Mouse (Mus musculus) midbrain, embryonic 11.5 days (tissue): Measurements from ENCODE around the gene Phgr1. TPM values are rescaled to one million over a fixed set of nuclear protein-coding genes. Genes with fewer than 3 reads are reported as not detected.

ENCODE experiments used
- ATAC-seq: fragments of 200-750 bp; cut with Nextera tagmentation; 2 replicates; pipeline ENCODE4 v1.8.0; 2017; ENCODE audit warnings: moderate TSS enrichment, moderate library complexity; ENCODE audit not compliant: low FRiP score
- DNase-seq: peaks from one replicate; pipeline ENCODE4 v3.0.0; 2015; ENCODE audit warnings: low spot score; ENCODE audit errors: missing footprints
- H3K27ac ChIP-seq: fragments of 300-500 bp; sonication (generic); 2 replicates; pipeline ENCODE4 v1.5.1; 2014; ENCODE audit warnings: low read depth, low read length
- H3K27me3 ChIP-seq: fragments of 300-500 bp; sonication (generic); 2 replicates; pipeline ENCODE4 v1.6.1; 2014; ENCODE audit warnings: mild to moderate bottlenecking, low read length, moderate library complexity, mixed read lengths; ENCODE audit not compliant: control insufficient read depth, insufficient read depth
- H3K36me3 ChIP-seq: fragments of 300-500 bp; sonication (generic); 2 replicates; pipeline ENCODE4 v1.6.1; 2014; ENCODE audit warnings: mild to moderate bottlenecking, low read length, moderate library complexity, mixed read lengths; ENCODE audit not compliant: control insufficient read depth, insufficient read depth
- H3K4me1 ChIP-seq: fragments of 300-500 bp; sonication (generic); 2 replicates; pipeline ENCODE4 v1.6.1; 2014; ENCODE audit warnings: low read length; ENCODE audit not compliant: control insufficient read depth, insufficient read depth
- H3K4me2 ChIP-seq: fragments of 300-500 bp; sonication (generic); 2 replicates; pipeline ENCODE4 v1.6.1; 2014; ENCODE audit warnings: mild to moderate bottlenecking, moderate library complexity
- H3K4me3 ChIP-seq: fragments of 300-500 bp; sonication (generic); 2 replicates; pipeline ENCODE4 v1.5.1; 2014; ENCODE audit warnings: low read depth, low read length
- H3K9ac ChIP-seq: fragments of 300-500 bp; sonication (generic); 2 replicates; pipeline ENCODE4 v1.6.1; 2014; ENCODE audit warnings: low read length
- H3K9me3 ChIP-seq: fragments of 300-500 bp; sonication (generic); 2 replicates; pipeline ENCODE4 v1.6.1; 2016; ENCODE audit warnings: low read length; ENCODE audit not compliant: control insufficient read depth
- WGBS: fragments of 180-500 bp; shearing (Covaris S2); extraction: QIAGEN DNeasy Blood & Tissue Kit; methylation state at CpG from one replicate; pipeline ENCODE4 v1.1.7; 2014; 5-methylcytosine and 5-hydroxymethylcytosine counted together
- polyA plus RNA-seq: library from polyadenylated mRNA; unstranded; fragments of >200 nt; fragmentation: Nextera tagmentation; extraction: Ambion mirVana; gene quantifications from 2 replicates; pipeline ENCODE4 v1.2.1, GENCODE M21; 2014

Gene Phgr1
- polyA plus RNA-seq, 1 experiment from 2014 or later = not detected

- no peak for ATAC-seq
- H3K4me2 ChIP-seq = no peak overlapping the region
- H3K4me3 ChIP-seq = no peak overlapping the region
- DNase-seq = peak; percentile 45
- no peaks in the 10 kb centered on the region for H3K9me3 ChIP-seq
- no peak overlapping the region for H3K9ac ChIP-seq
- WGBS = 91% methylated on average over 4 of the region's 4 CpGs
- H3K27ac ChIP-seq = no peak overlapping the region
- H3K27me3 ChIP-seq = no peaks in the 10 kb centered on the region; the same call in 1 of the 2 replicates
- H3K4me1 ChIP-seq = 0 out of 2 replicates have a peak, but pooled peaks cover 2% of the 10 kb centered on the region
- no peaks in the 10 kb centered on the region for H3K36me3 ChIP-seq
Measured at GRCm38 (mm10) chr2:118756103-118756502, 16.5 kb upstream of the Phgr1 start.

DNA sequence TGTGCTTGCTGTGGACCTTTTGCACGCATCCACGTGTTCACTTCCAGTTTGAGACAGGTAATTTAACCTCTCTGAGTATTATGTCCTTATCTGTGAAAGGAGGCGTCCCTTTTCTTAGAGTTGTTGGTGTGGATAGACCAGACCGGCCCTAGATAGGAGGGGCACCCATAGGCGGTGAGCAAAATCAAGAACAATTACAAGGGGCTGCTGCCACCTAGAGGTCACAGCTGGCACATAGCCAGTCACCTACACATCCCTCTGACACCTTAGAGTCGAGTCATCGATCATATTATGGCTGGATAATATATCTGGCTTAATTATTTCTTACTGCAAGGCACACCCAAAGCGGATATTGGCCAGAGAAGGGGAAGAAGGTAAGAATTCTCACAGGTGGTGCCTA, 12.7 kb upstream of the Phgr1 start:
- H3K27me3 ChIP-seq = peaks cover 5% of the 10 kb centered on the region; the same call in 1 of the 2 replicates
- H3K27ac ChIP-seq = no peak overlapping the region
- 8% methylated on average over 8 of the region's 8 CpGs for WGBS
- no peak overlapping the region for H3K4me3 ChIP-seq
- H3K9ac ChIP-seq = no peak overlapping the region
- no peak overlapping the region for H3K4me2 ChIP-seq
- ATAC-seq = peak; percentile 40; the same call in 1 of the 2 replicates
- H3K9me3 ChIP-seq = no peaks in the 10 kb centered on the region
- no peaks in the 10 kb centered on the region for H3K36me3 ChIP-seq
- H3K4me1 ChIP-seq = peaks cover 25% of the 10 kb centered on the region
- peak; percentile 96 for DNase-seq

DNA sequence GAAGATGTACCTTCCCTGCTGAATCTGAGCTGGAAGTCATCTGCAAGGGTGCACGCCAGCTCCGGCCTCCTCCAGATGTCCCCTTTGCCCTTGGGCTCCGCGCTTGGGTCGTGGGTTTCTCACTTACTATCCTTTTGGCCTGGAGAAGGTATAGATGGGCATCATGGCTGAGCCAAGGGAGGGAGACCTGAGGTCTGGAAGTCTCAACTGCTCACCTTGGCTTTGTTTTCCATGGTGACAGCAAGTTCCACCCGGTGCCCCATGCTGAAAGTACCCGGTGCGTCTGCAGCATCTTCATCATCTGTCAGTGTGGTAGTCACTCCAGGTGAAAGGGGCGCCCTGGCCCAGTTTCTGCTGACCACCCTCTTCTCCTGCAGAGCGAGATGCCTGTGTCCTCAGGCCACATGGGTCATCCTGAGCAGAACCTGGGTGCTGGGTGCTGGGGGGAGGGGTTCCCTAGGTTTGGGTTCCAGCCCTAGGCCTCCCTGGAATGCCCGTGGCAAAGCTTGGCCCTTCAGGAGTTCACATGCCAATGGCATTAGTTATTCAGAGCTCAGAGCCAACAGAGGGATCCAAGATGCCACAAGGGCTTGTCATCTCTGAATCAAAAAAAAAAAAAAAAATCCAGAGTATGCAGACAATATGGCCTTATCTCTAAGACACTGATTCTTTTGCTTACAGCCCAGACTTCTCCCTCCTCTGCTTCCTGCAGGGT, 12.1 kb upstream of the Phgr1 start:
- Histone ChIP-seq H3K36me3 (no peaks in the 10 kb centered on the region), H3K4me1 (peaks cover 25% of the 10 kb centered on the region), H3K4me3 (no peak overlapping the region), H3K27ac (no peak overlapping the region), H3K9ac (no peak overlapping the region), H3K4me2 (no peak overlapping the region), H3K9me3 (no peaks in the 10 kb centered on the region), H3K27me3 (peaks cover 5% of the 10 kb centered on the region; the same call in 1 of the 2 replicates)
- WGBS = 85% methylated on average over 11 of the region's 11 CpGs
- no peak for DNase-seq
- ATAC-seq = no peak

DNA sequence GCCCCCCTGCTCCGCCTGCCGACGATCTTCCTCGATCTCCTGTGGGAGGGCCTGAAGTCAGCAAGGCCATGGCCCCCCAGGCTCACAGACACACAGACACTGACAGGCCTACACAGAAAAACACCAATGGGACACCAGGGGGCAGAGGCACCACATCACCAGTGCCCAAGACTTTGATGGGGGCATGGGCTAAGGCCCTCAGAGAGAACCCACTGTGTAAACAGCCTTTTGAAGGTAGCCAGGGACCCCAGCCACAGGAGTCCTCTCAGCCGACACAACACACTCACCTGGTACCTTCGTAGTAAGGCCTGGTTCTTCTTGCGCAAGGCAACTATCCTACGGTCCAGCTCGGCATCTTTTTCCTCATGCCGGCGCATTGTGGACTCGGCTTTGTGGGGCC, 11.2 kb upstream of the Phgr1 start:
- Histone ChIP-seq H3K27me3 (peaks cover 5% of the 10 kb centered on the region; the same call in 1 of the 2 replicates), H3K27ac (no peak overlapping the region), H3K4me1 (peaks cover 25% of the 10 kb centered on the region), H3K4me3 (no peak overlapping the region), H3K36me3 (no peaks in the 10 kb centered on the region), H3K9ac (no peak overlapping the region; the same call in 1 of the 2 replicates), H3K9me3 (no peaks in the 10 kb centered on the region), H3K4me2 (no peak overlapping the region; the same call in 1 of the 2 replicates)
- ATAC-seq = no peak
- WGBS = 88% methylated on average over 12 of the region's 12 CpGs
- DNase-seq = no peak

GRCm38 (mm10) chr2:118761906-118762783, 10.4 kb upstream of the Phgr1 start, which contains the start of gene Ccdc9b:
Ccdc9b (minus strand) TSS chr2:118762661.
- Histone ChIP-seq H3K9me3 (no peaks in the 10 kb centered on the region), H3K27me3 (peaks cover 5% of the 10 kb centered on the region; the same call in 1 of the 2 replicates), H3K4me1 (peaks cover 25% of the 10 kb centered on the region), H3K4me3 (peak within 1 kb of the TSS; percentile 19), H3K4me2 (peak within 1 kb of the TSS; percentile 44), H3K36me3 (no peaks in the 10 kb centered on the region), H3K27ac (peak within 1 kb of the TSS; percentile 89), H3K9ac (peak within 1 kb of the TSS; percentile 66)
- 7% methylated on average over 29 of the region's 29 CpGs for WGBS
- peak; percentile 79 for ATAC-seq
- peak; percentile 97 for DNase-seq

GRCm38 (mm10) chr2:118762784-118763148, 9.8 kb upstream of the Phgr1 start:
- DNase-seq = no peak
- no peaks in the 10 kb centered on the region for H3K9me3 ChIP-seq
- H3K36me3 ChIP-seq = no peaks in the 10 kb centered on the region
- 14% methylated on average over 10 of the region's 10 CpGs for WGBS
- H3K4me2 ChIP-seq = peak overlapping the region; percentile 44
- peak overlapping the region; percentile 19; the same call in 1 of the 2 replicates for H3K4me3 ChIP-seq
- peak overlapping the region; percentile 66 for H3K9ac ChIP-seq
- ATAC-seq = no peak
- peaks cover 25% of the 10 kb centered on the region for H3K4me1 ChIP-seq
- peak overlapping the region; percentile 89 for H3K27ac ChIP-seq
- peaks cover 5% of the 10 kb centered on the region; the same call in 1 of the 2 replicates for H3K27me3 ChIP-seq

GRCm38 (mm10) chr2:118763469-118763868, 9.1 kb upstream of the Phgr1 start:
- Histone ChIP-seq H3K27ac (no peak overlapping the region), H3K27me3 (peaks cover 5% of the 10 kb centered on the region; the same call in 1 of the 2 replicates)

DNA sequence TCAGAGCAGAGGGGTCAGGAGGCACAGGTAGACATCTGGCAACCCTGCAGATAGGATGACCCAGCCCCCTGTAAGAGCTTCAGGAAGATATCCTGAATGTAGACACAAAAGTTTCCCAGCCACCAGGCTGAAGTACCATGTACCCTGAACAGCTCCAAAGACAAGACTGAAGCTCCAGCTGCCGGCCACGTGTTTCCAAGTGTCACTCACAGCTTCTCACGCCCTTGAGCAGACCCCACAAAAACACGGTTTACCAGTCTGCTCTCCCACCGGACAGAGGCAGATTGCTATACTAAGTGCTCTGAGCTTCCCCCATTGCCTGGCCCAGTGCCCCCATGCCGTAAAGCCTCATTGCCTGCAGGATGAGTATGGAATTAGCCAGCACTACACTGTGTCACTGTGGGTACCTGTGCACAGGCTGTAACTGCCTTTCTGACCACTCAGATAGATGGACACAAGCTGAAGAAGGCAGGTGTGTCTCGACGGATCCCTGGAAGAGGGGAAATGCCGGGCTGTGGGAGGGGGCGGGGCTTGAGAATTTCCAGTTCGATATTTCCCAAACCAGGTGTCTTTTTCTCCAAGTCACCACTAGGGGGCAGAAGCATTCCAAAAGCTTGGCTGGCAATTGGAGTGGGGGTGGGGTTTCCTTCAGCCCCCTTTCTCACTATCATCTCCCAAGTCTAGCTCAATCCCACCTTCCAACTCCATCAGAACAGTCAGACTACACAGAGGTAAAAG, 8.3 kb upstream of the Phgr1 start:
- Histone ChIP-seq H3K4me1 (peaks cover 25% of the 10 kb centered on the region), H3K27me3 (peaks cover 5% of the 10 kb centered on the region; the same call in 1 of the 2 replicates), H3K4me3 (no peak overlapping the region), H3K4me2 (no peak overlapping the region), H3K9me3 (no peaks in the 10 kb centered on the region), H3K27ac (no peak overlapping the region), H3K36me3 (no peaks in the 10 kb centered on the region), H3K9ac (no peak overlapping the region)
- WGBS = 29% methylated on average over 11 of the region's 11 CpGs
- ATAC-seq (no peak), DNase-seq (peak; percentile 90)

More at GRCm38 (mm10) chr2:118763469-118763868, 9.1 kb upstream of the Phgr1 start:
- Histone ChIP-seq H3K4me1 (peaks cover 25% of the 10 kb centered on the region), H3K4me2 (no peak overlapping the region), H3K4me3 (no peak overlapping the region), H3K9me3 (no peaks in the 10 kb centered on the region), H3K9ac (no peak overlapping the region), H3K36me3 (no peaks in the 10 kb centered on the region)
- ATAC-seq (no peak), DNase-seq (no peak)
- WGBS = 69% methylated on average over 7 of the region's 7 CpGs
